Mouse (Mus musculus) lung, embryonic 16.5 days (tissue): ENCODE measurements at regions not wholly inside any gene's neighbourhood (a gene's known extent, or its start where the extent isn't known, plus 50 kb on each side); places are given as distances from the start of the nearest gene placed in this dataset.
"Not testable (repeated sequence)": the region's sequence is repeated elsewhere in the genome, so short reads cannot be mapped to it uniquely, and the experiment has no call there.

Experiments
- ATAC-seq: fragments of 200-750 bp; cut with Nextera tagmentation; 2 replicates; pipeline ENCODE4 v1.8.0; 2017; ENCODE audit warnings: low read depth, mild to moderate bottlenecking, moderate library complexity
- H3K27ac ChIP-seq: fragments of 300-500 bp; sonication (generic); 2 replicates; pipeline ENCODE4 v1.5.1; 2014; ENCODE audit warnings: mild to moderate bottlenecking, control low read depth, low read length
- H3K27me3 ChIP-seq: fragments of 300-500 bp; sonication (generic); 2 replicates; pipeline ENCODE4 v1.6.1; 2014; ENCODE audit warnings: low read depth, low read length, mixed read lengths; ENCODE audit not compliant: control insufficient read depth, insufficient read depth
- H3K36me3 ChIP-seq: fragments of 300-500 bp; sonication (generic); 2 replicates; pipeline ENCODE4 v1.6.1; 2014; ENCODE audit warnings: low read length; ENCODE audit not compliant: control insufficient read depth, insufficient read depth
- H3K4me1 ChIP-seq: fragments of 300-500 bp; sonication (generic); replicated peaks from 2 replicates; pipeline ENCODE4 v1.6.1; 2014; ENCODE audit warnings: low read length, mixed read lengths; ENCODE audit not compliant: control insufficient read depth, insufficient read depth
- H3K4me2 ChIP-seq: fragments of 300-500 bp; sonication (generic); 2 replicates; pipeline ENCODE4 v1.6.1; 2014; ENCODE audit warnings: low read depth, low read length, control low read depth
- H3K4me3 ChIP-seq: fragments of 300-500 bp; sonication (generic); 2 replicates; pipeline ENCODE4 v1.5.1; 2014; ENCODE audit warnings: mild to moderate bottlenecking, low read length, control low read depth
- H3K9ac ChIP-seq: fragments of 300-500 bp; sonication (generic); 2 replicates; pipeline ENCODE4 v1.6.1; 2014; ENCODE audit warnings: low read length, control low read depth
- H3K9me3 ChIP-seq: fragments of 300-500 bp; sonication (generic); 2 replicates; pipeline ENCODE4 v1.6.1; 2016; ENCODE audit warnings: low read length; ENCODE audit not compliant: control insufficient read depth
- WGBS: fragments of 180-500 bp; shearing (Covaris S2); extraction: QIAGEN DNeasy Blood & Tissue Kit; methylation state at CpG from one replicate; pipeline ENCODE4 v1.1.7; 2014; 5-methylcytosine and 5-hydroxymethylcytosine counted together

- Histone ChIP-seq H3K4me3 (no peak overlapping the region), H3K4me1 (no peaks in the 10 kb centered on the region), H3K27ac (no peak overlapping the region), H3K27me3 (no peaks in the 10 kb centered on the region), H3K4me2 (no peak overlapping the region), H3K9ac (no peak overlapping the region), H3K36me3 (no peaks in the 10 kb centered on the region), H3K9me3 (no peaks in the 10 kb centered on the region)
- no peak for ATAC-seq
- 66% methylated on average over 2 of the region's 2 CpGs for WGBS
These were observed 382.3 kb upstream of the Klhl29 start for GRCm38 (mm10) chr12:5757766-5758165.

GRCm38 (mm10) chr12:5757361-5757760 is 381.9 kb upstream of the Klhl29 start:
- no peaks in the 10 kb centered on the region for H3K9me3 ChIP-seq
- no peak for ATAC-seq
- no peaks in the 10 kb centered on the region for H3K4me1 ChIP-seq
- H3K27me3 ChIP-seq = no peaks in the 10 kb centered on the region
- H3K9ac ChIP-seq = no peak overlapping the region
- no peak overlapping the region for H3K27ac ChIP-seq
- H3K4me2 ChIP-seq = no peak overlapping the region
- 73% methylated on average over 4 of the region's 4 CpGs for WGBS
- H3K4me3 ChIP-seq = no peak overlapping the region
- no peaks in the 10 kb centered on the region for H3K36me3 ChIP-seq

- 56% methylated on average over 1 of the region's 1 CpGs for WGBS
These were observed 378.3 kb upstream of the Klhl29 start for GRCm38 (mm10) chr12:5753831-5754230.

GRCm38 (mm10) chr12:5744086-5744709 is 368.7 kb upstream of the Klhl29 start:
- H3K4me1 ChIP-seq = no peaks in the 10 kb centered on the region
- no peak overlapping the region for H3K4me3 ChIP-seq
- no peaks in the 10 kb centered on the region for H3K27me3 ChIP-seq
- no peak overlapping the region for H3K27ac ChIP-seq
- 83% methylated on average over 2 of the region's 2 CpGs for WGBS
- H3K9ac ChIP-seq = no peak overlapping the region
- no peak overlapping the region for H3K4me2 ChIP-seq
- no peaks in the 10 kb centered on the region for H3K36me3 ChIP-seq
- H3K9me3 ChIP-seq = no peaks in the 10 kb centered on the region
- no peak for ATAC-seq

More at GRCm38 (mm10) chr12:5753831-5754230, 378.3 kb upstream of the Klhl29 start:
- no peak for ATAC-seq
- H3K4me1 ChIP-seq = no peaks in the 10 kb centered on the region
- H3K27ac ChIP-seq = no peak overlapping the region
- no peak overlapping the region for H3K4me2 ChIP-seq
- H3K27me3 ChIP-seq = no peaks in the 10 kb centered on the region
- no peak overlapping the region for H3K9ac ChIP-seq
- H3K9me3 ChIP-seq = no peaks in the 10 kb centered on the region
- H3K36me3 ChIP-seq = no peaks in the 10 kb centered on the region
- H3K4me3 ChIP-seq = no peak overlapping the region

- no peak overlapping the region for H3K9ac ChIP-seq
- WGBS = 28% methylated on average over 1 of the region's 1 CpGs
- H3K4me3 ChIP-seq = no peak overlapping the region
- no peaks in the 10 kb centered on the region for H3K36me3 ChIP-seq
- H3K4me1 ChIP-seq = no peaks in the 10 kb centered on the region
- ATAC-seq = no peak
- no peak overlapping the region for H3K27ac ChIP-seq
- H3K9me3 ChIP-seq = no peaks in the 10 kb centered on the region
- H3K4me2 ChIP-seq = no peak overlapping the region
- no peaks in the 10 kb centered on the region for H3K27me3 ChIP-seq
These were observed 360.6 kb upstream of the Klhl29 start for GRCm38 (mm10) chr12:5736066-5736465.

- H3K4me3 ChIP-seq = no peak overlapping the region
- no peaks in the 10 kb centered on the region for H3K27me3 ChIP-seq
- no peak overlapping the region for H3K27ac ChIP-seq
- no peaks in the 10 kb centered on the region for H3K9me3 ChIP-seq
- 71% methylated on average over 3 of the region's 3 CpGs for WGBS
- no peaks in the 10 kb centered on the region for H3K4me1 ChIP-seq
- no peak overlapping the region for H3K4me2 ChIP-seq
- ATAC-seq = no peak
- no peak overlapping the region for H3K9ac ChIP-seq
- H3K36me3 ChIP-seq = no peaks in the 10 kb centered on the region
These were observed 359.4 kb upstream of the Klhl29 start for GRCm38 (mm10) chr12:5734902-5735301.

GRCm38 (mm10) chr12:5723113-5723512 is 347.6 kb upstream of the Klhl29 start:
- Histone ChIP-seq H3K27me3 (no peaks in the 10 kb centered on the region), H3K4me1 (no peaks in the 10 kb centered on the region), H3K4me2 (no peak overlapping the region), H3K9ac (no peak overlapping the region), H3K27ac (no peak overlapping the region), H3K9me3 (no peaks in the 10 kb centered on the region), H3K36me3 (no peaks in the 10 kb centered on the region), H3K4me3 (no peak overlapping the region)
- 74% methylated on average over 1 of the region's 1 CpGs for WGBS
- ATAC-seq = no peak

GRCm38 (mm10) chr12:5717527-5717926 is 342.0 kb upstream of the Klhl29 start:
- ATAC-seq, H3K4me1 ChIP-seq: not testable (repeated sequence)

GRCm38 (mm10) chr12:5698778-5699454 is 323.4 kb upstream of the Klhl29 start:
- Histone ChIP-seq H3K4me2 (no peak overlapping the region), H3K36me3 (no peaks in the 10 kb centered on the region), H3K27ac (no peak overlapping the region), H3K9ac (no peak overlapping the region), H3K9me3 (no peaks in the 10 kb centered on the region), H3K4me1 (no peaks in the 10 kb centered on the region), H3K4me3 (no peak overlapping the region), H3K27me3 (no peaks in the 10 kb centered on the region)
- ATAC-seq = no peak
- 41% methylated on average over 8 of the region's 8 CpGs for WGBS

More at GRCm38 (mm10) chr12:5717527-5717926, 342.0 kb upstream of the Klhl29 start:
- not testable (repeated sequence) for H3K4me3 ChIP-seq, H3K27me3 ChIP-seq, H3K9me3 ChIP-seq, H3K27ac ChIP-seq, H3K36me3 ChIP-seq, H3K9ac ChIP-seq, H3K4me2 ChIP-seq
